Mouse (Mus musculus): ENCODE measurements at regions not wholly inside any gene's neighbourhood (a gene's known extent, or its start where the extent isn't known, plus 50 kb on each side); places are given as distances from the start of the nearest gene placed in this dataset.

DNA sequence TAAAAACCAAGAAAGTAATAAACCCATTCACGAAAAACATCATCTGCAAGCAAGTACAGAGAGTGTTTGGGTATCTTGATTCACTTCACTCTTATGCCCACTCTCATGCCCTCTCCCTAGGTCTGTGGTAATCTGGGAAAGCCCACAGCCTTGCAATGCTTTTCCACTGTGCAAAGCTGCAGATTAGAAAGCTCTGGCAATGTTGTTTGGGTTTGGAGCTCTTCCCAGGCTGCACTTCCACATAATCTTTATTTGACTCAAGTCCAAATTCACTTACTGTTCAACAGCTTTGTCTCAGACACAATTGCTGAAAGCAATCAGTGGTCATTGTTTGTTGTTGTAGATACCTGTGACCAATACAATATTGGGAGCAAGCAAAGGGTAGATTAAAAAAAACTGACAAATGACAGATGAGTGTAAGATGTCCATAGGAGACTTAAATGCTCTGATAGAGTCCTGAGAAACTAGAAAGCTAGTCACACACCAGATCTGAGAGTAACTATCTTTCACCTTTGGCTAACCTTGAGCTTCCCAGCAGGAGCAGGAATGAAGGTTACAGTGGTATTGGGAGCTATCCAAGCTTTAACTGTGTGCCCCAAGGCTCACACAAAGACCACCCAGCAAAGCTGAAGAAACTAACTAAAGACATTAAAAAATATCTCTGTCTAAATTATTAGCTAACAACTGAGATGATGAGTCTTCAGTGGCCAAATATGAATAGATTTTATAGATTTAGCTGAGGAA is 325.7 kb upstream of the Klf12 start:
- DNase-seq (ENCODE audit: extremely low read depth, low read depth, low spot score) = no peak

- DNase-seq (ENCODE audit: extremely low read depth, low read depth, low spot score) = no peak
These were observed 322.6 kb upstream of the Klf12 start for GRCm38 (mm10) chr14:100607109-100607508.

DNA sequence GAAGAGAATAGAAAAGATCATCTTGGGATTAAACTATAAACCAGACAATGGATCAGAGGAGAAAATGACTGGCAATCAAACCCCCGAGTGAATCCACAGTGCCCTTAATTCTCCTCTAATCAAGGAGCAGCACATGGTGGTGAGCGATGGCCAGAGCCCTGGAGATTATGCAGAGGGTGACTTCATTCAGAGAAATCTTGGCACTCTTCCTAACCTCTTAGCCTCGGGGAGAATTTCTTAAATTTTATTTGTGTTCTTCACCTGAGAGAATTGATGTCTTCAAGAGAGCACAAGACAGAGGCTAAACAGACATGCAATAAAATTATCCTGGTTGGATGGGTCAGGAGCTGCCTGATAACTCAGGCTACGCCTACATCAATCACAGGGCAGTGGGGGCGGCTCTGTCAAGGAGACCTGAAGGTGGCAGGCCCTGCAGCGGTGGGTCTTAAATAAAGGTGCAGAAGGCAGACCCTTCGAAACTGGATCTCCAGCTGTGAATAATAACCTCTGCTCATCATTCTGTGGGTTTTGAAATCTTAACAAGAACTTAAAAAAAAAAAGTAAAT is 316.5 kb upstream of the Klf12 start:
- no peak for DNase-seq (ENCODE audit: extremely low read depth, low read depth, low spot score)

- no peak for DNase-seq (ENCODE audit: extremely low read depth, low read depth, low spot score)
These were observed 285.5 kb upstream of the Klf12 start for GRCm38 (mm10) chr14:100570026-100570425.

DNA sequence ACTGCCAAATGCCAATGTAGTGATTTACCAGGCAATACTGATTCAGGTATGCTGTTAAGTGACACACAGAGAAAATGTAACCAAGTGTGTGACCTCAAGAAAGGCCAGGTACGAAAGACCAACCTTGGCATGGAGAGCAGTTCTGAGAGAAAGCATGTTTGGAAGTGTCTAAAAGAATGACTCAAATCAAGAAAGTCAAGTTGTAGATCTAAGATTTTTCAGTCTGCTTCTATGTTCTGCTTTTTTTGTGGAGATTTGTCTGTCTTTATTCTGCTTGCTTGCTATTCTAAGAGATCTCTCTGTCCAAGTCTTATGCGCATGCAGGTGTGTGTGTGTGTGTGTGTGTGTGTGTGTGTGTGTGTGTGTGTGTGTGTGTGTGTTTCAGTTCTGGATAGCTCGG is 277.4 kb upstream of the Klf12 start:
- no peak for DNase-seq (ENCODE audit: extremely low read depth, low read depth, low spot score)

DNA sequence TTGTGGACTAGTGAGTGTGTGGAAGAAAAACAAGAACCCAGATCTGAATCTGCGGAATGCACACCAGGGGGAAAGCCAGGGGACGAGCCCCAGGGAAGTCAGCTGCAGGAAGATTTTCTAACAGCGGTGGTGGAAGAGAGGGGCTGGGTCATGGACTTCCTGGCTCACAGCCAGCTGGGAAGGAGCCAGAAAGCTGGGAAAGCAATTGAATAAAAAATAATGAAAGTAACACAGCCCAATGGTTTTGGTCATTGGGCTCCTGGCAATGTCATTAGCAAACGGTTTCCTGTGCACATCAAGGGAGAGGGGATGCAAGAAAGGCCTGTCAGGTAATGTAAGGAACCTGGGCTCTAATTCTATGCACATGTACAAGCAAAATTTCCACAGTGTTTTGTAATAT is 273.9 kb upstream of the Klf12 start:
- no peak for DNase-seq (ENCODE audit: extremely low read depth, low read depth, low spot score)

DNA sequence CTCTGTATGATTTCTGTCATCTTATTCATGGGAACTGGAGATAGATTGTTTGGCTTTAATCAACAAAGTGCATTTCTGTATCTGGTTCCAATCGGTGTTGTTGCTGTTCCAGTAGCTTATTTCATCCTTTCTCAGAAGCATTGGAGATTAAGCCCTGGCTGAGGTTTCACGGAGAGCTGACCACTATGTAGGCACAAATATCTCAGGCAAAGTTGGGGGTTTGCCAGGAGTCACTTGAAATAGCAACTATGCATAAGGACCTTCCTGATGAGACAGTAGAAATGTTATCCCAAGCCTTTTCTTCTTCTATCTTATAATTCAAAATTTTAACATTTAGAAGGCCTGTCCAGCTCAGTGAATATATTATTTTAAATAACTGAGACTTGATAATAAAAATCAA is 268.0 kb upstream of the Klf12 start:
- DNase-seq (ENCODE audit: extremely low read depth, low read depth, low spot score) = no peak

DNA sequence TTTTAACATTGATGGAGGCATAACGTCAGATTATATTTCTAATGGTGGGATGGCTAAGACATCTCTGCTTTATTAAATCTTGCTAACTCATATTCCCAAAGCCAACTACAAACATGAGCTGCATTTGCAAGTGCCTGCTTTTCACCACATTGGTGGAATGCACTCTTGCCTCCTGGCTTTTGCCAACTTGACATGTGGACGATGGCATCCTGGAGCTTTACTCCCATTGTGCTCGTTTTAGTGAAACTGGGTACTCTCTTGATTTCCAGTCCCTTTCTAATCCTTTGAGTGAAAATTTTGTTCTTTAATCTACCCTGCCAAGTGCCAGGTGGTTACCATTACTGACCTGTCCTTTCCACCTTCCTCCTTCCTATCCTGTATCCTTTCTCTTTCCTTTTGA is 265.8 kb upstream of the Klf12 start:
- DNase-seq (ENCODE audit: extremely low read depth, low read depth, low spot score) = no peak

- DNase-seq (ENCODE audit: extremely low read depth, low read depth, low spot score) = no peak
These were observed 245.7 kb upstream of the Klf12 start for GRCm38 (mm10) chr14:100530217-100530616.

- no peak for DNase-seq (ENCODE audit: extremely low read depth, low read depth, low spot score)
These were observed 245.3 kb upstream of the Klf12 start for GRCm38 (mm10) chr14:100529758-100530157.

DNA sequence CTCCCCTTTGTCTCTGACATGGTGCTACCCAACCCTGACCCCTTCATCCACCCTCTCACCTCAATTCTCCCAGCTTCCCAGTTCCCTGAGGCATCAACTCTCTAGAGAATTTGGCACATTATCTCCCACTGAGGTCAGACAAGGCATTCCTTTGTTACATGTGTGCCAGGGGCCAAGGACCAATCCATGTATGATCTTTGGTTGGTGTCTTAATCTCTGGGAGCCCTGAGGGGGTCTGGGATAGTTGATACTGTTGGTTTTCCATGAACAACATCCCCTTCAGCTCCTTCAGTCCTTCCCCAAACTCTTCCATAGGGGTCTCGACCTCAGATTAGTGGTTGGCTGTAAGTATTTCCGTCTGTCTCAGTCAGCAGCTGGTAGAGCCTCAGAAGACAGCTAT is 224.9 kb upstream of the Klf12 start:
- no peak for DNase-seq (ENCODE audit: extremely low read depth, low read depth, low spot score)

- DNase-seq (ENCODE audit: extremely low read depth, low read depth, low spot score) = no peak
These were observed 223.6 kb upstream of the Klf12 start for GRCm38 (mm10) chr14:100508087-100508486.

DNA sequence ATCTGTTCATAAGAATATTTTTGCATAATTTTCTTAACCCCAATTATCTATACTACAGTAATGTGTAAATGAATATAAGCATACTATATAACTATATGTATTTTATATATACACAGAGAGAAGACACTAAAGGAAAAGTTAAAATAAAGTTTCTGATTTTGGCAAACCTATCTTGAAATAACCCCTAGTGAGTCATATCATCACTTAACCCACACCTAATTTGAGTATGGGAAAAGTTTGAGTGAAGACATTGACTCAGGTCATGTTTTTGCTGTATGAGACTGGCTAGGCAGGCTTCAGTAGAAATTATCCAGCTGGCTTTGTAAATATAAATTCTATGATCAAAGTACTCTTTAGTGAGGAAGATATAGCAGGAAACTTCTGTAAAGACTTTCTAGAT is 223.1 kb upstream of the Klf12 start:
- no peak for DNase-seq (ENCODE audit: extremely low read depth, low read depth, low spot score)

DNA sequence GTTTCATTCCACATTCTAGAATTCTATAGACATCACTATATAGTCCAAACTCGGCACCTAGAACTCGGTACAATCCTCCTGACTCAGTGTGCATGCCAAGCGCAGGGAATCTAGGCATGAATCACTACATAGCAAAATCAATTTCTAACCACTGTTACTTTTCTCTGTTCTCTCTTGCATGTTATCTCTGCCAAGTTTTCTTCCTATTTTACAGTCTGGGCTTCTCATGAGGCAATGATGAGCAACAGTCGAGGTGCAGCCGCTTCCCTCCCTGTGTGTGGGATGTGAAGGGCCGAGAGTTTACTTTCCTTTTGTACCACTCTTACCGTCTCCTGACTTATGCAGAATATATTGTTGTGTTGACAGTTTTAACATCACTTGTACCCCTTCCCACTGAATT is 204.4 kb upstream of the Klf12 start:
- DNase-seq (ENCODE audit: extremely low read depth, low read depth, low spot score) = no peak

DNA sequence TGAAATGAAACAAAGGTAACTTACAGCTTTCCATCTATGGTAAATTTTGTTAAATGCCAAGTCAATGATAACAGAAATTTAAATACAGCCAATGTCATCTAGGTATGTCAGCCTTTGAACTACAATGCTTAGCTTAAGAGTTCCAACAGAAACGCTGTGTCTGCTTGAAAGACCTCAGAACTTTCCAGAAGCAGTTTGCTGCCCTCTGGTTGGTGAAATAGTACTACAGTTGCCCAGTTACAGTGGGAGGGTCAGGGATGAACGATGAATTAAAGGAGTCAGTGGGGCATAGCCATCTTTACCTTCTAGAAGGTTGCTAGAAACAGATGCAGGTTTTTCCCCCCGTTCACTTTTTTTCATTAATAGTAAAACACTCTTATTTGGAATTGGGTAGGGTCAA is 201.0 kb upstream of the Klf12 start:
- no peak for DNase-seq (ENCODE audit: extremely low read depth, low read depth, low spot score)

- no peak for DNase-seq (ENCODE audit: extremely low read depth, low read depth, low spot score)
These were observed 199.6 kb upstream of the Klf12 start for GRCm38 (mm10) chr14:100484101-100484500.

GRCm38 (mm10) chr14:100477595-100478380 is 193.3 kb upstream of the Klf12 start:
- DNase-seq (ENCODE audit: extremely low read depth, low read depth, low spot score) = no peak

DNA sequence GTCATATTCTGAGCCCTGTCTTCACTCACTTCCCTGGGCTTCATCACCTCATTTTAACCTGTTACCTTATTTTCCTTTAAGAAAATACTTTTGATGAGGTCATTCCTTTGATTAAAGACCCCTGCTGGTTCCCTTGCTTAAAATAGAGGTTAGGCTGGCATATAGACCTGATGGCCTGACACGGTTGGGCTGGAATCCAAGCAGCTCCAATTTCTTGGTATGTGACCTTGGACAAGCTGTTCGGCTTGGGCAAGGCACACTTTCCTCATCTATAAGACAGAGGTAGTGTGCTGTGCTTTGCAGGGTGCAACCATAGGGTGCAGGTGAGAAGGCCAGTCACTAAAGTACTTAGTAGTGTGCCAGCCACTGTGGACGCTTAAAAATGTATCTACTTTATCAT is 183.8 kb upstream of the Klf12 start:
- no peak for DNase-seq (ENCODE audit: extremely low read depth, low read depth, low spot score)

DNA sequence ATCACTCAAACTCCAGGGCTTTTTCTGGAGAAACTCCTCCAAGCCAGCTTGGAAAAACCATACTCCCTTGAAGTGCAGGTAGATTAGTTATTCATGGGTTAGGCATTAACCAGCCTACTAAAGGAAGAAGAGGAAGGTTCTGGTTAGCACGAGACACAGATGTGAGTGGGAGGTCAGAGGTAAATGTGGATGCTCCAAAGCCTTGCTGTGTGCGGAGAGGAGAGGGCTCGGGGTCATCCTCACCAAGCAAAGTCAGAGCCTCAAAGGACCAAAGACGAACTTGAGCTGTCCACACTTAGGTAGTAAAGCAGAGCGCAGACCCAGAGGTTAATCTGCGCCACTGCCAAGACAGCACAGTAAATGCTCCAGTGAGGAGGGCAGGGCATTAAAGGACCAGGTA is 177.8 kb upstream of the Klf12 start:
- DNase-seq (ENCODE audit: extremely low read depth, low read depth, low spot score) = no peak

DNA sequence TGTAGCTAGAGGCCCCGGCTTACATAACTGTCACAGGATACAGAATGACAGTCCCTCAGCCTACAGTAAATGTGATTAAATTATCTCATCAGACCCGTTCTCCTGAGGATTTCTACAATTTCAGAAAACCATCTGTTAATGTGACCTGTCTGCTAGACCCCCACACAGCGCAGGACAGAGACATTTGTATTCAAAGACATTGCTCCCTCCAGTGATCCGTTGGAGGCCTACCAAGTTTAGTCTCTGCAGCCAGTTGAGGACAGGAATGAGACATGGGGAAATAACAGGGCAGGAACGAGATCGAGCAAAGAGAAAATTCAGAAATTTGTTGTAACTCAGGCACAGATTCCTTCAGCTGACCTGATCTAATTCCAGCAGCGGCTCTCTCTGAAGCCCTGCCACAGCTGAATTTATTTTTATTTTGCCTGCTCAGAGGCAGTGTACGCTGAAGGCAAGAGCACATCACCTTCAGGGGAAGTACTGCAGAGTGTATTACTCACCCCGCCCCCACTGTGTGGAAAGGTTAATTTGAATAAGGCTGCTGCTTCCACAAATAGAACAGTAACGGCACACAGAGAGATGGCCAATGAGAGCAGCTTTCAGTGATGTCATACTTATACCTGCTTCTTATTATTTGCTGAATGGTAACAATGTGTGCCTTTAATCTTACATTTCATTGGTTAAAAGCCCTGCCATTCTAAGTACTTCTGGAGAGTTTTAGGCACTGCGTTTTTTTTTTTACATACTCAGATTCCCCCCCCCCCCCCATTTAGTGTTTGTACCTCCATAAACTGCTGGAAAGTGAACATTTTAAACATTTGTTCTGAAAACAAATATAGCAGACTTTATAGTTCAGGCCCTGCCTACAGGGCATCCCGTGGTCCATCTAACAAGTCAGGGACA is 176.9 kb upstream of the Klf12 start:
- no peak for DNase-seq (ENCODE audit: extremely low read depth, low read depth, low spot score)

- DNase-seq (ENCODE audit: extremely low read depth, low read depth, low spot score) = no peak
These were observed 175.3 kb upstream of the Klf12 start for GRCm38 (mm10) chr14:100459601-100460290.

Data from fat pad, adult 2 months (tissue).